Mouse (Mus musculus) spleen, adult 2 months (tissue): ENCODE data around the gene Cep83. TPM values are rescaled to one million over a fixed set of nuclear protein-coding genes. Genes with fewer than 3 reads are reported as not detected.
"Not testable (repeated sequence)": the region's sequence is repeated elsewhere in the genome, so short reads cannot be mapped to it uniquely, and the experiment has no call there.

Experiments
- DNase-seq, 2 experiments: peaks; one replicate each; pipeline versions ENCODE4 v3.0.0 to v3.0.0-alpha.2; 2012 to 2021; ENCODE audit warnings: low spot score in 2 of 2, low read depth in 1 of 2
- H3K27ac ChIP-seq: fragments of 200-500 bp; 2 replicates; pipeline ENCODE4 v1.5.1; 2012; ENCODE audit warnings: low read length, inconsistent platforms; ENCODE audit not compliant: insufficient read depth
- H3K27me3 ChIP-seq: fragments of 200-500 bp; 2 replicates; pipeline ENCODE4 v1.6.1; 2012; ENCODE audit warnings: mild to moderate bottlenecking, moderate library complexity, low read length, inconsistent platforms; ENCODE audit not compliant: control insufficient read depth, insufficient read depth
- H3K36me3 ChIP-seq: fragments of 200-500 bp; 2 replicates; pipeline ENCODE4 v1.6.1; 2012; ENCODE audit warnings: mild to moderate bottlenecking, low read length, inconsistent platforms; ENCODE audit not compliant: control insufficient read depth, insufficient read depth
- H3K4me1 ChIP-seq: fragments of 200-500 bp; 2 replicates; pipeline ENCODE4 v1.6.1; 2011; ENCODE audit warnings: inconsistent platforms; ENCODE audit not compliant: control insufficient read depth, insufficient read depth, insufficient read length
- H3K4me3 ChIP-seq: fragments of 200-500 bp; 2 replicates; pipeline ENCODE4 v1.5.1; 2011; ENCODE audit warnings: mild to moderate bottlenecking, inconsistent platforms; ENCODE audit not compliant: insufficient read depth, insufficient read length; ENCODE audit errors: extremely low read depth
- CTCF ChIP-seq: fragments of 200-500 bp; IDR thresholded peaks from 2 replicates; pipeline ENCODE4 v1.5.1; 2011; ENCODE audit warnings: mild to moderate bottlenecking, inconsistent platforms; ENCODE audit not compliant: insufficient read depth, insufficient read length, insufficient replicate concordance; ENCODE audit errors: extremely low read depth
- POLR2A ChIP-seq: fragments of 200-500 bp; IDR thresholded peaks from 2 replicates; pipeline ENCODE4 v1.6.1; 2011; ENCODE audit warnings: low read depth, low read length, inconsistent platforms
- WGBS: fragments of 180-500 bp; shearing (Covaris S2); methylation state at CpG from one replicate; pipeline ENCODE4 v1.1.7; 2018; 5-methylcytosine and 5-hydroxymethylcytosine counted together
- polyA plus RNA-seq: library from polyadenylated mRNA; depleted of rRNA; stranded (reverse); fragments of >200 nt; gene quantifications from 2 replicates; pipeline ENCODE4 v1.2.3, GENCODE M21; 2012

The Cep83 gene
- polyA plus RNA-seq, 1 experiment = 2.0 TPM

GRCm38 (mm10) chr10:94720300-94720699 is 31.8 kb downstream of the Cep83 start:
- no peak overlapping the region for H3K27ac ChIP-seq
- no peaks in the 10 kb centered on the region for H3K27me3 ChIP-seq
- H3K4me1 ChIP-seq = no peaks in the 10 kb centered on the region
- no peaks in the 10 kb centered on the region; the same call in 1 of the 2 replicates for H3K36me3 ChIP-seq
- no peak overlapping the region for H3K4me3 ChIP-seq
- WGBS = 94% methylated on average over 6 of the region's 6 CpGs
- DNase-seq = no peak
- TF ChIP-seq POLR2A = no peak
- TF ChIP-seq CTCF = no peak

GRCm38 (mm10) chr10:94728053-94728452 is 39.6 kb downstream of the Cep83 start:
- H3K27me3 ChIP-seq, DNase-seq, H3K27ac ChIP-seq, H3K36me3 ChIP-seq, H3K4me1 ChIP-seq, H3K4me3 ChIP-seq: not testable (repeated sequence)
- WGBS = 45% methylated on average over 2 of the region's 2 CpGs

- WGBS = 94% methylated on average over 3 of the region's 3 CpGs
- TF ChIP-seq CTCF (no peak), POLR2A (no peak)
- no peaks in the 10 kb centered on the region for H3K4me1 ChIP-seq
- H3K27ac ChIP-seq = no peak overlapping the region
- no peaks in the 10 kb centered on the region for H3K27me3 ChIP-seq
- no peak for DNase-seq
- H3K36me3 ChIP-seq = peaks cover 3% of the 10 kb centered on the region
- no peak overlapping the region for H3K4me3 ChIP-seq
These were observed 42.0 kb downstream of the Cep83 start for GRCm38 (mm10) chr10:94730445-94730844.

GRCm38 (mm10) chr10:94734829-94735228 is 46.4 kb downstream of the Cep83 start:
- no peak overlapping the region for H3K4me3 ChIP-seq
- TF ChIP-seq CTCF = no peak
- no peak for TF ChIP-seq POLR2A
- DNase-seq = no peak
- WGBS = 89% methylated on average over 3 of the region's 3 CpGs
- H3K4me1 ChIP-seq = no peaks in the 10 kb centered on the region
- no peak overlapping the region for H3K27ac ChIP-seq
- H3K27me3 ChIP-seq = no peaks in the 10 kb centered on the region
- no peaks in the 10 kb centered on the region for H3K36me3 ChIP-seq

GRCm38 (mm10) chr10:94740221-94740620 is 51.8 kb downstream of the Cep83 start:
- Histone ChIP-seq H3K4me3 (no peak overlapping the region), H3K4me1 (no peaks in the 10 kb centered on the region), H3K27me3 (no peaks in the 10 kb centered on the region), H3K36me3 (no peaks in the 10 kb centered on the region), H3K27ac (no peak overlapping the region)
- 67% methylated on average over 2 of the region's 2 CpGs for WGBS
- no peak for DNase-seq
- TF ChIP-seq CTCF (no peak), POLR2A (no peak)

GRCm38 (mm10) chr10:94741459-94741858 is 53.0 kb downstream of the Cep83 start:
- 94% methylated on average over 3 of the region's 3 CpGs for WGBS
- Histone ChIP-seq H3K4me3 (no peak overlapping the region), H3K27ac (no peak overlapping the region), H3K4me1 (no peaks in the 10 kb centered on the region), H3K27me3 (no peaks in the 10 kb centered on the region), H3K36me3 (no peaks in the 10 kb centered on the region)
- no peak for DNase-seq
- TF ChIP-seq CTCF = no peak
- TF ChIP-seq POLR2A = no peak

- 93% methylated on average over 2 of the region's 2 CpGs for WGBS
- TF ChIP-seq CTCF = no peak
- no peaks in the 10 kb centered on the region for H3K4me1 ChIP-seq
- DNase-seq = no peak
- no peaks in the 10 kb centered on the region for H3K27me3 ChIP-seq
- H3K4me3 ChIP-seq = no peak overlapping the region
- no peak overlapping the region for H3K27ac ChIP-seq
- H3K36me3 ChIP-seq = no peaks in the 10 kb centered on the region; the same call in 1 of the 2 replicates
These were observed 58.6 kb downstream of the Cep83 start for GRCm38 (mm10) chr10:94747011-94747410.

GRCm38 (mm10) chr10:94771496-94771895 is 83.0 kb downstream of the Cep83 start:
- TF ChIP-seq CTCF (no peak), POLR2A (no peak)
- Histone ChIP-seq H3K27ac (no peak overlapping the region), H3K4me1 (no peaks in the 10 kb centered on the region), H3K4me3 (no peak overlapping the region), H3K36me3 (peaks cover 3% of the 10 kb centered on the region; the same call in 1 of the 2 replicates), H3K27me3 (no peaks in the 10 kb centered on the region)
- 64% methylated on average over 3 of the region's 3 CpGs for WGBS
- DNase-seq = no peak
